Mouse (Mus musculus) kidney, embryonic 14.5 days (tissue): ENCODE results near the gene Carnmt1. TPM values are rescaled to one million over a fixed set of nuclear protein-coding genes. Genes with fewer than 3 reads are reported as not detected.
A peak's percentile ranks its signal among the peaks of the same experiment; 100 is the strongest.

Source experiments
- ATAC-seq: fragments of 200-750 bp; cut with Nextera tagmentation; 2 replicates; pipeline ENCODE4 v1.8.0; 2017; ENCODE audit warnings: moderate number of reproducible peaks, mild to moderate bottlenecking, moderate TSS enrichment, moderate library complexity; ENCODE audit not compliant: low FRiP score, low TSS enrichment
- H3K27ac ChIP-seq: fragments of 300-500 bp; sonication (generic); 2 replicates; pipeline ENCODE4 v1.5.1; 2014; ENCODE audit warnings: low read depth, mild to moderate bottlenecking, low read length, moderate library complexity, mixed read lengths
- H3K27me3 ChIP-seq: fragments of 300-500 bp; sonication (generic); 2 replicates; pipeline ENCODE4 v1.6.1; 2014; ENCODE audit warnings: mild to moderate bottlenecking, low read length; ENCODE audit not compliant: control insufficient read depth, insufficient read depth
- H3K36me3 ChIP-seq: fragments of 300-500 bp; sonication (generic); 2 replicates; pipeline ENCODE4 v1.6.1; 2014; ENCODE audit warnings: low read length, mixed read lengths; ENCODE audit not compliant: control insufficient read depth, insufficient read depth
- H3K4me1 ChIP-seq: fragments of 300-500 bp; sonication (generic); 2 replicates; pipeline ENCODE4 v1.6.1; 2014; ENCODE audit warnings: low read length, mixed read lengths; ENCODE audit not compliant: control insufficient read depth, insufficient read depth
- H3K4me2 ChIP-seq: fragments of 300-500 bp; sonication (generic); replicated peaks from 2 replicates; pipeline ENCODE4 v1.6.1; 2014; ENCODE audit warnings: low read depth, mild to moderate bottlenecking, low read length
- H3K4me3 ChIP-seq: fragments of 300-500 bp; sonication (generic); 2 replicates; pipeline ENCODE4 v1.5.1; 2014; ENCODE audit warnings: mild to moderate bottlenecking, low read length
- H3K9ac ChIP-seq: fragments of 300-500 bp; sonication (generic); 2 replicates; pipeline ENCODE4 v1.6.1; 2014; ENCODE audit warnings: low read depth, mild to moderate bottlenecking, low read length, moderate library complexity
- H3K9me3 ChIP-seq: fragments of 300-500 bp; sonication (generic); 2 replicates; pipeline ENCODE4 v1.6.1; 2016; ENCODE audit warnings: low read length; ENCODE audit not compliant: control insufficient read depth
- WGBS: fragments of 180-500 bp; shearing (Covaris S2); extraction: QIAGEN DNeasy Blood & Tissue Kit; methylation state at CpG from one replicate; pipeline ENCODE4 v1.1.7; 2014; 5-methylcytosine and 5-hydroxymethylcytosine counted together
- polyA plus RNA-seq: library from polyadenylated mRNA; unstranded; fragments of >200 nt; fragmentation: Nextera tagmentation; extraction: Ambion mirVana; gene quantifications from 2 replicates; pipeline ENCODE4 v1.2.1, GENCODE M21; 2014

Gene Carnmt1
- polyA plus RNA-seq, 1 experiment from 2014 or later = 44.8 TPM

DNA sequence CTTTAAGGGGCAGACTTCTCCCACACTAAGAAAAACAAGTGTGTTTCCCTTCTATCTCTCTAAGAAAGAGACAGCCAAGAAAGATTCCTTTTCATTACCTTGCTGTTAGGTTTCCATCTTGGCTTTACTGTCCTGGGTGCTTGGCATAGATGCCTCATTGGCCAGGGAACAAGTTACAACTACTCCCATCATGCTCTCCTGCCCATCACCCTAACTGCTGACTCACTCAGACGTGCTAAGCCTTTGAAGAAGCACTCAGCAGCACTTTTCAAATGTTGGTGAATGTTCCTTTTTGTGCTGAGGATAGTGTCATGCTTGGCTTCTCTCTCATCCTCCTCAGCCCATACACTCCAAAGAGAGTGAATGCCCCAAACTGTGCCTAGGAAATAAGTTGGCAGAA lies 8.9 kb upstream of the Carnmt1 start:
- no peaks in the 10 kb centered on the region for H3K4me1 ChIP-seq
- no peaks in the 10 kb centered on the region for H3K36me3 ChIP-seq
- no peak overlapping the region for H3K9ac ChIP-seq
- no peak overlapping the region for H3K27ac ChIP-seq
- no peak overlapping the region for H3K4me2 ChIP-seq
- ATAC-seq = no peak
- H3K9me3 ChIP-seq = no peaks in the 10 kb centered on the region
- no peak overlapping the region for H3K4me3 ChIP-seq
- no peaks in the 10 kb centered on the region for H3K27me3 ChIP-seq
- WGBS = 52% methylated on average over 1 of the region's 1 CpGs

- Histone ChIP-seq H3K9me3 (no peaks in the 10 kb centered on the region), H3K4me1 (no peaks in the 10 kb centered on the region), H3K36me3 (no peaks in the 10 kb centered on the region), H3K27ac (no peak overlapping the region), H3K4me2 (no peak overlapping the region), H3K4me3 (no peak overlapping the region), H3K9ac (no peak overlapping the region), H3K27me3 (no peaks in the 10 kb centered on the region)
- no peak for ATAC-seq
- WGBS = 46% methylated on average over 2 of the region's 2 CpGs
Observed at GRCm38 (mm10) chr19:18663904-18664303, 6.7 kb upstream of the Carnmt1 start.

GRCm38 (mm10) chr19:18666966-18667365 lies 3.6 kb upstream of the Carnmt1 start:
- Histone ChIP-seq H3K36me3 (no peaks in the 10 kb centered on the region), H3K4me1 (peaks cover 2% of the 10 kb centered on the region; the same call in 1 of the 2 replicates), H3K4me3 (no peak overlapping the region), H3K9ac (no peak overlapping the region), H3K9me3 (no peaks in the 10 kb centered on the region), H3K27me3 (no peaks in the 10 kb centered on the region), H3K4me2 (no peak overlapping the region), H3K27ac (no peak overlapping the region)
- no peak for ATAC-seq
- 92% methylated on average over 7 of the region's 7 CpGs for WGBS

DNA sequence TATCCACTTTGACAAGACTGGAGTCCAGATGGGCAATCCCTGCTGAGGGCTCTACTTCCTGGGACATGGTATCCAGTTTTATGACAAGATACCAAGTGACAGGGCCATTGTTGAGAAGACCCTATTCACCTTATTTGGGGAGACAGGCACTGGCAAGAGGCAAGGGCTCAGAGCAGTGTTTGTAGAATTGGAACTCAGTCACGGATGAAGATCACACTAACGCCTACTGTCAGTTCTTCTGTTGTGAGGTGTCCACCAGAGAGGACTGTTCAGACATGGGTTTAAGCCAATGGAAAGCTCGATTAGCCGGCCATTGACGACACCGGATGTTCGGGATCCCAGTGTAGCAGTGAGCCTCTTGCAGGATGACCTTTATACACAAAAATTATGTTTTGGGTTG lies 1.0 kb upstream of the Carnmt1 start:
- Histone ChIP-seq H3K36me3 (no peaks in the 10 kb centered on the region), H3K27me3 (no peaks in the 10 kb centered on the region), H3K9ac (no peak overlapping the region), H3K4me3 (no peak overlapping the region), H3K27ac (no peak overlapping the region), H3K4me1 (peaks cover 18% of the 10 kb centered on the region), H3K4me2 (no peak overlapping the region), H3K9me3 (no peaks in the 10 kb centered on the region)
- no peak for ATAC-seq
- 90% methylated on average over 7 of the region's 7 CpGs for WGBS

- H3K9me3 ChIP-seq = no peaks in the 10 kb centered on the region
- no peaks in the 10 kb centered on the region for H3K36me3 ChIP-seq
- peak overlapping the region; percentile 74 for H3K27ac ChIP-seq
- H3K4me1 ChIP-seq = peaks cover 18% of the 10 kb centered on the region
- peak overlapping the region; percentile 78 for H3K4me3 ChIP-seq
- ATAC-seq = 0 out of 2 replicates have a peak, but pooled peaks have one; percentile 0
- H3K4me2 ChIP-seq = peak overlapping the region; percentile 56
- H3K27me3 ChIP-seq = no peaks in the 10 kb centered on the region
- peak overlapping the region; percentile 87 for H3K9ac ChIP-seq
- WGBS = under 1% methylated on average over 50 of the region's 64 CpGs
Observed at GRCm38 (mm10) chr19:18671056-18671741, 635 bp downstream of the Carnmt1 start.

DNA sequence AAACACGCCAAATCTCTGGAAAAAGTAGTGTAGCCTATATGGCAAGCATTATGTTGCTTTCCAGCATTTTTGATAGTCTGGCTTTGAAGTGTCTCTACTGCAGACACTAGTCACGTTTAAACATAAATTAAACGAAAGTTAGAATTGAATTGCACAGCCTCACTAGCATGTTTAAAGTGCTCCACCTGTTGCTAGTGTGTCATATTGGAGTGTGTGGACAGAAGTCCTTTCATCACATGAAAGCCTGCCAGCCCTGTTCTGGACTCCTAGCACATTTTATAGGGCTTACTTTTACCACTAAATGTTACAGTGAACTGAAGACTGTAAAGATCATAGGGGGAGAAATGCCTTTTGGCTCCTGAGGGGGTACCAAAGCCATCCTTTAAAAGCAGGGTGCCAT lies 1.9 kb downstream of the Carnmt1 start:
- 58% methylated on average over 3 of the region's 3 CpGs for WGBS
- peak overlapping the region; percentile 56 for H3K4me2 ChIP-seq
- ATAC-seq = no peak
- H3K9me3 ChIP-seq = no peaks in the 10 kb centered on the region
- H3K27ac ChIP-seq = no peak overlapping the region
- H3K9ac ChIP-seq = peak overlapping the region; percentile 20; the same call in 1 of the 2 replicates
- H3K4me1 ChIP-seq = peaks cover 18% of the 10 kb centered on the region
- no peaks in the 10 kb centered on the region for H3K27me3 ChIP-seq
- H3K4me3 ChIP-seq = peak overlapping the region; percentile 78
- H3K36me3 ChIP-seq = no peaks in the 10 kb centered on the region

DNA sequence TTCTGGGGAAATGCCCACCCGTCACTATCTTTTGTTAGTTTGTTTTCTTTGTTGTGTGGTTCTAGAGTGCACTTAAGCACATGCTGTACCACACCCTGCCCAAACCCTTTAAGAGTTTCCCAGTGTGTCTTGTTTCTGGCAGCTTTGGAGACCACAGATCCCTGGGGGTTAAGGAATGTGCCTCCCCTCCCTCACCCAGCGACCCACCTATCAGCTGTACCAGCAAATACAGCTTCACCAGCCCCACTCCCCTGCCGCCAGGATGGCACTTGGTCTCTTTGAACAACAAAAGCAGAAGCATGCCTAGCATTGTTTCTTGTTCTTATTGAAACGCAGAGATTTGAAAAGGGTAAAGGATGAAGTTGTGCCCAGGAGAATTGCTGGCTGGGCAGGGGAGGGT lies 2.6 kb downstream of the Carnmt1 start:
- peak overlapping the region; percentile 34; the same call in 1 of the 2 replicates for H3K9ac ChIP-seq
- H3K36me3 ChIP-seq = no peaks in the 10 kb centered on the region
- no peak for ATAC-seq
- no peaks in the 10 kb centered on the region for H3K27me3 ChIP-seq
- H3K27ac ChIP-seq = no peak overlapping the region
- WGBS = 37% methylated on average over 4 of the region's 4 CpGs
- H3K4me1 ChIP-seq = peaks cover 18% of the 10 kb centered on the region
- peak overlapping the region; percentile 56 for H3K4me2 ChIP-seq
- no peaks in the 10 kb centered on the region for H3K9me3 ChIP-seq
- H3K4me3 ChIP-seq = peak overlapping the region; percentile 78; the same call in 1 of the 2 replicates

DNA sequence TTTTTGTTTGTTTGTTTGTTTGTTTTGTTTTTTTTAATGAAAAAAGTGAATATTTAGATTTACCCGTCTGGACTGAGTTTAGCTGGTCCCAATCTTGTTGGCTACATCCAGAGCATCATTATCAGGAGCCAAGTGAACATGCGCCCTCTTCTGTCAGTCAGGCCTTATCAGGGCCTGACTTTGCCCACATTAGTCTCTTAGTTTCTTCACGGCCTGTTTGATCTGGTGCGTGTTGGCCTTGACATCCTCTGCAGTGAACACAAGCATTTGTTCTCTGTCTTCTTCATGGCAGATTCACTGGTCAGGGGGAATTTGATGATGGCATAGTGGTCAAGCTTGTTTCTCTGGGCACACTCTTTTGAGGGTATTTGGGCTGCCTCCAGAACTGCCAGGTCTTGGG lies 11.6 kb downstream of the Carnmt1 start:
- no peak overlapping the region for H3K4me2 ChIP-seq
- no peak for ATAC-seq
- H3K9me3 ChIP-seq = no peaks in the 10 kb centered on the region
- 79% methylated on average over 4 of the region's 4 CpGs for WGBS
- no peaks in the 10 kb centered on the region for H3K27me3 ChIP-seq
- H3K4me3 ChIP-seq = no peak overlapping the region
- H3K9ac ChIP-seq = no peak overlapping the region
- no peak overlapping the region for H3K27ac ChIP-seq
- peaks cover 16% of the 10 kb centered on the region; the same call in 1 of the 2 replicates for H3K36me3 ChIP-seq
- no peaks in the 10 kb centered on the region for H3K4me1 ChIP-seq

GRCm38 (mm10) chr19:18687556-18687955 lies 17.0 kb downstream of the Carnmt1 start:
- no peak overlapping the region for H3K9ac ChIP-seq
- 70% methylated on average over 3 of the region's 3 CpGs for WGBS
- H3K4me1 ChIP-seq = no peaks in the 10 kb centered on the region
- H3K27ac ChIP-seq = no peak overlapping the region
- H3K36me3 ChIP-seq = peaks cover 14% of the 10 kb centered on the region; the same call in 1 of the 2 replicates
- H3K9me3 ChIP-seq = no peaks in the 10 kb centered on the region
- no peak for ATAC-seq
- H3K4me2 ChIP-seq = no peak overlapping the region
- no peak overlapping the region for H3K4me3 ChIP-seq
- H3K27me3 ChIP-seq = no peaks in the 10 kb centered on the region
